Mouse (Mus musculus) lung, adult 2 months (tissue): ENCODE data around the gene Phf6. TPM values are rescaled to one million over a fixed set of nuclear protein-coding genes. Genes with fewer than 3 reads are reported as not detected.
A peak's percentile ranks its signal among the peaks of the same experiment; 100 is the strongest.

Experiments used
- DNase-seq: peaks from one replicate; pipeline ENCODE4 v3.0.0; 2022
- H3K4me1 ChIP-seq: fragments of 200-500 bp; 2 replicates; pipeline ENCODE4 v1.6.1; 2011; ENCODE audit warnings: low read length; ENCODE audit not compliant: control insufficient read depth, insufficient read depth
- H3K4me3 ChIP-seq: fragments of 200-500 bp; replicated peaks from 2 replicates; pipeline ENCODE3; 2011; ENCODE audit warnings: low read depth, mild to moderate bottlenecking, control low read depth, low read length; ENCODE audit errors: extremely low read depth
- CTCF ChIP-seq: fragments of 200-500 bp; IDR thresholded peaks from 2 replicates; pipeline ENCODE4 v1.5.1; 2011; ENCODE audit warnings: mild to moderate bottlenecking, low read length, control low read depth; ENCODE audit not compliant: insufficient read depth
- POLR2A ChIP-seq: fragments of 200-500 bp; IDR thresholded peaks from 2 replicates; pipeline ENCODE4 v1.6.1; 2011; ENCODE audit warnings: low read depth, mild to moderate bottlenecking, control low read depth, low read length, borderline replicate concordance; ENCODE audit errors: extremely low read depth
- WGBS: fragments of 180-500 bp; shearing (Covaris S2); methylation state at CpG from one replicate; pipeline ENCODE4 v1.1.7; 2018; 5-methylcytosine and 5-hydroxymethylcytosine counted together
- polyA plus RNA-seq: library from polyadenylated mRNA; depleted of rRNA; stranded (reverse); fragments of >200 nt; gene quantifications from 2 replicates; pipeline ENCODE4 v1.2.3, GENCODE M21; 2012

The Phf6 gene
- polyA plus RNA-seq, 1 experiment, result 2.0 TPM

DNA sequence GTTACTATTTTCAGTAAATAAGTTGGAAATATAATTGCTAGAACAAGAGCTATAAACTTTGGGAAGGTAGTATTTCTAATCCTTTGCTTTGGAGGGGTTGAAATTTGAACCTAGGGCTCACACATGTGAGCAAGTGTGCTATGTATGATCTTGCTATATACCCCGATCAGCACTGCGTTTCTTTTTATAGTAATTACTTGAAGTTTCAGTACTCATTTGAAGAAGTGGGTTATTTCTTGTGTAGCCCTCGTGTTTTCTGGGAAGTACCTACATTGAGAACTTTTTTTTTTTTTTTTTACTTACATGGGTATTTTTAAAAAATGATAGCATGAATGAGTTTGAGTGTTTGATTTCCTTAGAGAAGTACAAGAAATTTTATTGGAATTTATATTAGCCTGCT lies 17.7 kb downstream of the Phf6 start:
- Histone ChIP-seq H3K4me3 (no peak overlapping the region), H3K4me1 (no peaks in the 10 kb centered on the region)
- DNase-seq, result no peak
- TF ChIP-seq POLR2A (no peak), CTCF (no peak)
- WGBS, result 72% methylated on average over 3 of the region's 3 CpGs

DNA sequence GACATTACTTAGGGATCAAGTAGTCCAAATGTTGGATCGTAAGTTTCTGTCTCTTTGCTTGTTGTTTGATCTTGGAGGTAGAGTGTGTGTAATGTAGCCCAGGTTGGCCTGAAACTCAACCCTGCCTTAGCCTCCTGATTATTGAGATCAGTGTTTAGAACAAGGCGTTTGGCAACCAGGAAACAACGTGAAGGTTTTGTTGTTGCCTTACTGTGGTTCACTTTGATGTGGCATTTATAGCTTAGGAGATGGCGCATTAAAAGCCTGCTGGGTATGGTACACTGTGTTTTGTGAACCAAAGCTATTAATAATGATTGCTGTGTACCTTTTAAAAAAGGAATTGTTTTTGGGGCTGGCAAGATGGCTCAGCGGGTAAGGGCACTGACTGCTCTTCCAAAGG lies 18.1 kb downstream of the Phf6 start:
- TF ChIP-seq POLR2A, result no peak
- TF ChIP-seq CTCF, result no peak
- Histone ChIP-seq H3K4me1 (no peaks in the 10 kb centered on the region), H3K4me3 (no peak overlapping the region)
- DNase-seq, result no peak
- WGBS, result 82% methylated on average over 5 of the region's 5 CpGs

DNA sequence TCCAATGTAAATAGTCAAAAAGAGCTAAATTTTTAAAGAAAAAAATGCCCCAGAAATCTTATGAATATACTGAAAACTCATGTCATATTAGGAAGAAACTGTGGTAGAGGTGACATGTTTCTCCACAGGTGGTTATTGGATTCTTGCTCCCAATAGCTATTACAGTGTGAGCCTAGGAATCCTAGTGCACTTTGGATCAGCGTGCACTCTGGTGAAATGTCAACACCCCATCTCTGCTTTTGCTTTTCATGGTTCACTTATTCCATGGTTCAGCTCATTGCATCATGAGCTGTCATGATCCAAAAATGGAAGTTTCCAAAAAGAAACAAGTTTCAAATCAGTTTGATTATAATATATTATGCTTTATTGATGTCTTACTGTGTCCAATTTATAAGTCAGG lies 20.1 kb downstream of the Phf6 start:
- no peak for DNase-seq
- WGBS, result 90% methylated on average over 1 of the region's 1 CpGs
- no peak overlapping the region for H3K4me3 ChIP-seq
- TF ChIP-seq CTCF (no peak), POLR2A (no peak)
- no peaks in the 10 kb centered on the region for H3K4me1 ChIP-seq

DNA sequence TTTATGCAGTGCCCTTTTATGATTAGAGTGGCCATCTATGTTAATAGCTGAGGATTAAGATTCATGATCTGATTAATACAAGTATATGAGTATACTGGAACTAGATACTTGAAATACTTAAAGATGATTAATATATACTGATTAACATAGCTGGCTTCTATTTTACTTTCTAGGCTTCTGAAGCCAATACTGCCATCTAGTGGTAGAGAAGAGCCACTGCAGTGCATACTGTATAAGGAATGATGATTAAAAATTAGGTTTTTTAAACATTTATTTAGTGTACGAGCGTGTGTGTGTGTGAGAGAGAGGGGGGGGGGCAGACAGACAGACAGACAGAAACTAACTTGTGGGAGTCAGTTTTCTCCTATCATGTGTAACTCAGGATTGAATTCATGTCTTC lies 22.4 kb downstream of the Phf6 start:
- Histone ChIP-seq H3K4me3 (no peak overlapping the region), H3K4me1 (no peaks in the 10 kb centered on the region)
- TF ChIP-seq CTCF (no peak), POLR2A (no peak)
- DNase-seq, result no peak
- WGBS, result 38% methylated on average over 2 of the region's 2 CpGs

DNA sequence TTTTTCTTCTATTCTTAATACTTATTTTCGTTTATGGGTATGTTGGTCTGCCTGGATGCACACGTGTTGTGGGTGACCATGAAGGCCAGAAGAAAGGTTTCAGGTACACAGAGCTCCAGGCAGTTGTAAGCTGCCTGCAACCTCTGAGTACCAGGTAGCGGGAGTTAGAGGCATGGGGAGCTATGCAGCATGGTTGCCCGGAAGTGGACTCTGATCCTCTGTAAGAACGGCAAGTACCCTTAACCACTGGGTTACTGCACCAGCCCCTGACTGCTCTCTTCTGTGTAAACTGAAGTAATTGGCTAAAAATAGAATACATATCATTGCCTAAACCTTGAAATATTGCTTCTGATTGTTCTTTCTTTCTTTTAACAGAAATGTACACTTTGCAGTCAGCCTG lies 33.4 kb downstream of the Phf6 start:
- no peak for DNase-seq
- TF ChIP-seq POLR2A (no peak), CTCF (no peak)
- 84% methylated on average over 5 of the region's 5 CpGs for WGBS
- Histone ChIP-seq H3K4me3 (no peak overlapping the region), H3K4me1 (no peaks in the 10 kb centered on the region)

DNA sequence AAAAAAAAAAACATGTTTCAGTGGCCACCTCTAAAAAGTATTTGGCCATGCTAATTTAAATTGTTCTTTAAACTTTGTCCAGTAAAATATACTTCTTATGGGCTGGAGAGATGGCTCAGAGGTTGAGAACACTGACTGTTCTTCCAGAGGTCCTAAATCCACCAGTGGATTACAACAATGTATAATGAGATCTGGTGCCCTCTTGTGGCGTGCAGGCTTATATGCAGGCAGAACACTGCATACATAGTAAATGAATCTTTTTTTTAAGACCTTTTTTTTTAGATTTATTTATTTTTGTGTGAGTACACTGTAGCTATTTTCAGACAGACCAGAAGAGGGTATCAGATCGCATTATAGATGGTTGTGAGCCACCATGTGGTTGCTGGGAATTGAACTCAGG lies 37.6 kb downstream of the Phf6 start:
- Histone ChIP-seq H3K4me1 (no peaks in the 10 kb centered on the region), H3K4me3 (no peak overlapping the region)
- DNase-seq, result peak; percentile 6
- TF ChIP-seq CTCF, result 0 out of 2 replicates have a peak, but pooled peaks have one; percentile 7
- no peak for TF ChIP-seq POLR2A
- 46% methylated on average over 2 of the region's 2 CpGs for WGBS

DNA sequence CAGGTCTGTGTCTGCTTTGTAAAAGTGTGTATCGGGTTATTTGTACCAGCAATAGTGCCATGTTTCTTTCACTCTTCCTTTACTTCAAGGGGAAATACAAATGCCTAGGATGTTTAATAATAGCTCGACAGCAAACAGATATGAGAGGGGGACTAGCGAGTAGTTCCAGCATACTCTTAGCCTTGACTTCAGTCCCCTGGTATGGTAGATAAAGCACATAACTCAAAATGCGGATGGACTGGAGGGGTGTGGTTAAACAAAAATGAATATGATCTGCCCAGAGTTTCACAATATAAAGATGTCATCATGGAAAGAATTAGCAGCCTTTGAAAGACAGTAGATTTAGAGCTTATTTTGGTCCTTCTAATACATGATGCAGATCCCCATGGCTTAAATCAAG lies 44.9 kb downstream of the Phf6 start:
- no peaks in the 10 kb centered on the region for H3K4me1 ChIP-seq
- no peak for TF ChIP-seq POLR2A
- no peak for TF ChIP-seq CTCF

DNA sequence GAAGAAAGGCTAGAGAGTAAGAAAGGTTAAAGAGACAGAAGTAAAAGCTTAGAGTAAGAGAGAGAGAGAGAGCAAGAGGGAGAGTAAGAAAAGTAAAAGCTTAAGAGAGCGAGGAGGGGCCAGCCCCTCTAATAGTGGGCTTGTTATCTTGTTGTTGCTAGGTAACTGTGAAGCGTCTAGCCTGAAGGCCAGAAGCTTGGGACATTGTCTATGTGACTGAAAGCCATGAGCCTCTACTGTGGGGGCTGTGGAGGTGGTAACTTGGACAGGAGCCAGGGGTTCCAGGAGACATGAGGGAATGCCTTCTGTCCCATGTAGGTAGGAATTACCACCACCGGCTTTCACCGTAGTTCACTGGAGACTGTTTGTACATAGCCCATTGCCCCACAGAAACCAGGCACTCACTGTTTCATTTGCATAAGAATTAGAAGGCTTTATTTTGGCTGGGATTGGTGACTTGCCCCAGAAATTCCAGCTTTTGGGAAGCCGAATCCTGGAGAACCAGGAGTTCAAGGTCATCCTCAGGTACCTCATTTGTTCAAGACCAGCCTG lies 49.6 kb downstream of the Phf6 start:
- no peak for TF ChIP-seq CTCF
- Histone ChIP-seq H3K4me3 (no peak overlapping the region), H3K4me1 (no peaks in the 10 kb centered on the region)
- no peak for DNase-seq
- 78% methylated on average over 5 of the region's 5 CpGs for WGBS

More for the DNA sequence above, 44.9 kb downstream of the Phf6 start:
- no peak for DNase-seq
- H3K4me3 ChIP-seq, result no peak overlapping the region
- 71% methylated on average over 4 of the region's 4 CpGs for WGBS

DNA sequence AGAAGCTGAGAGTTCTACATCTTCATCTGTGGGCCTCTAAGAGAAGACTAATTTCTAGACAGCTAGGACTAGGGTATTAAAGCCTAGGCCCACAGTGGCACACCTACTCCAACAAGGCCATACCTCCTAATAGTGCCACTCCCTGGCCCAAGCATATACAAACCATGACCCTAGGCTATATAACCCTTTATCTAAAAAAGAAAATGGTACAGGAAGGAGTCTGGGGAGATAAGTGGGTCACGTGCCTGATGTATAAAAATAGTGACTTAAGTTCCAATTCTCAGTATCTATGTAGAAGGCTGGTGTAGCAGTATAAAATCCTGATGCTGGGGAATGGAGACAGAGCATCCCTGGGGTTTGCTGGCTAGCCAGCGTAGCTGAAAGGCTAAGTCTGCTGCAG lies 53.1 kb downstream of the Phf6 start:
- no peak for DNase-seq
- WGBS, result 79% methylated on average over 2 of the region's 2 CpGs

DNA sequence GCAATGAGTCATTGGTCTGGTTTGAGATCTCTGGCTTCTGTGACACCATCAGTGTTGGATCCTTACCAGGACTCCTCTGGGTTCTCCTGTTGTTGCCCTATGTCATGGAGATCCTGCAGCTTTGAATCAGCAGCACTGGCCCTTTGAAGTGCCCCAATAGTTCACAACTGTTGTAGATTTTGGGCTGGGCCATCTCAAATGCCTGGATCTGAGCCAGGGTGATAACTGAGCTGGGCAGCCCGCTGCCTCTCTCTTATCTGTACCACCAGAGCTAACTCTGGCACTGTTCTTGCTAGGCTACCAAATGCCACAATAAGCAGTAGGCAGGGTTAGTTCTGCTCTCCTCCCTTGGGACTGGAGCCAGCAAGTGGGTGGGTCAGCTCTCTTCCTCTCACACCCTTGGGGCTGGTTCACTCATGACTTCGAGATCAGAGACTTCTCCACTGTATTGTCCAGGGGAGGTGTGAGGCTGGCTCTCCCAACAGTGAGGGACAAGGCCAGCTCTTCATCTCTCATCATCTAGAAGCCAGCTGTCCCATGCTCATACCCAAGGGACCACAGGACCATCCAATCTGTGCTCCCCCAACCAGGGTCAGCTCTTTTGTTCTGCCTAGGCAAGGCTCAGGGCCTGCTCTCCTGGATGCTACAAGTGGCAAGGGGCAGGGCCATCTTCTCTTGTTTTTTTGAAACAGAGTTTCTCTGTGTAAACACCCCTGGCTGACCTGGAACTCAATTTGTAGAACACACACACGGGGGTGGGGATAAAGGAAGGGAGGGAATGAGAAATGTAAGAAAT lies 59.3 kb downstream of the Phf6 start:
- WGBS, result 23% methylated on average over 3 of the region's 3 CpGs
- no peaks in the 10 kb centered on the region for H3K4me1 ChIP-seq
- DNase-seq, result peak; percentile 9
- no peak overlapping the region for H3K4me3 ChIP-seq
- TF ChIP-seq POLR2A (no peak), CTCF (no peak)

More for the DNA sequence above, 53.1 kb downstream of the Phf6 start:
- TF ChIP-seq POLR2A (no peak), CTCF (no peak)
- no peak overlapping the region for H3K4me3 ChIP-seq
- no peaks in the 10 kb centered on the region for H3K4me1 ChIP-seq

DNA sequence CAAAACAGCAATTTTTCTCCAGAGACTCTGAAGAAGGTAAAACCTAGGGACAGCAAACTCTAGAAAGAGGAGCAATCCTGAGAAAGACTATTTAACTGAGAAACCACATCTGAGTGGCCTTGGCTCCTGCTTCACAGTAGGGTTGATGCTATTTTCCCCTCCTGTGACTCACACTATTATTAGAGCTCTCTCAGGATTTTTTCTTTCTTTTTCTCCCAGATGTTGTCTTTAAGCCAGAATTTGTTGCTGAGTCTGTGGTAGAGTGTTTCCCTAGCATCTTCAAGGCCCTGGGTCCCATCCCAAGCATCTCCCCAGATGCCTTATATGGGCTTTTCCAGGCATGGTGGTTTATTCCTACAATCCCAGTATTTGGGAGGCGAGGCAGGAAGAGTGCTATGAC lies 60.1 kb downstream of the Phf6 start:
- no peak for TF ChIP-seq POLR2A
- no peak for TF ChIP-seq CTCF
- Histone ChIP-seq H3K4me1 (no peaks in the 10 kb centered on the region), H3K4me3 (no peak overlapping the region)
- 56% methylated on average over 1 of the region's 1 CpGs for WGBS
- DNase-seq, result no peak
